Mouse (Mus musculus) limb, embryonic 10.5 days (tissue): ENCODE measurements at regions not wholly inside any gene's neighbourhood (a gene's known extent, or its start where the extent isn't known, plus 50 kb on each side); places are given as distances from the start of the nearest gene placed in this dataset.

ENCODE experiments used
- DNase-seq: peaks from one replicate; pipeline ENCODE4 v3.0.0-alpha.2; 2017; ENCODE audit warnings: low spot score
- H3K27ac ChIP-seq: fragments of 300-500 bp; sonication (generic); 2 replicates; pipeline ENCODE4 v1.5.1; 2016; ENCODE audit warnings: mild to moderate bottlenecking
- H3K27me3 ChIP-seq: fragments of 300-500 bp; sonication (generic); 2 replicates; pipeline ENCODE4 v1.6.1; 2016; ENCODE audit warnings: low read depth, mild to moderate bottlenecking; ENCODE audit not compliant: poor library complexity, severe bottlenecking
- H3K36me3 ChIP-seq: fragments of 300-500 bp; sonication (generic); 2 replicates; pipeline ENCODE4 v1.6.1; 2016; ENCODE audit warnings: mild to moderate bottlenecking, moderate library complexity
- H3K4me1 ChIP-seq: fragments of 300-500 bp; sonication (generic); 2 replicates; pipeline ENCODE4 v1.6.1; 2016
- H3K4me3 ChIP-seq: fragments of 300-500 bp; sonication (generic); 2 replicates; pipeline ENCODE4 v1.5.1; 2016; ENCODE audit warnings: mild to moderate bottlenecking, moderate library complexity
- H3K9me3 ChIP-seq: fragments of 300-500 bp; sonication (generic); replicated peaks from 2 replicates; pipeline ENCODE4 v1.6.1; 2016; ENCODE audit warnings: mild to moderate bottlenecking
- WGBS: fragments of 180-500 bp; shearing (Covaris S2); methylation state at CpG from one replicate; pipeline ENCODE4 v1.1.7; 2016; 5-methylcytosine and 5-hydroxymethylcytosine counted together

- 89% methylated on average over 17 of the region's 17 CpGs for WGBS
- Histone ChIP-seq H3K4me1 (no peaks in the 10 kb centered on the region), H3K36me3 (no peaks in the 10 kb centered on the region), H3K27ac (no peak overlapping the region), H3K9me3 (no peaks in the 10 kb centered on the region), H3K27me3 (no peaks in the 10 kb centered on the region), H3K4me3 (no peak overlapping the region)
- DNase-seq, result no peak
These were observed 197.2 kb upstream of the Usp25 start for GRCm38 (mm10) chr16:76816056-76816885.

- no peak overlapping the region for H3K4me3 ChIP-seq
- WGBS, result 40% methylated on average over 3 of the region's 3 CpGs
- no peaks in the 10 kb centered on the region for H3K4me1 ChIP-seq
- no peaks in the 10 kb centered on the region for H3K27me3 ChIP-seq
- H3K9me3 ChIP-seq, result no peaks in the 10 kb centered on the region
- peak; percentile 66 for DNase-seq
- no peaks in the 10 kb centered on the region for H3K36me3 ChIP-seq
- no peak overlapping the region for H3K27ac ChIP-seq
These were observed 209.8 kb upstream of the Usp25 start for GRCm38 (mm10) chr16:76803725-76804124.

- H3K27ac ChIP-seq, result no peak overlapping the region
- WGBS, result 73% methylated on average over 6 of the region's 6 CpGs
- H3K4me1 ChIP-seq, result no peaks in the 10 kb centered on the region
- no peak overlapping the region for H3K4me3 ChIP-seq
- H3K36me3 ChIP-seq, result no peaks in the 10 kb centered on the region
- no peaks in the 10 kb centered on the region for H3K9me3 ChIP-seq
- no peaks in the 10 kb centered on the region for H3K27me3 ChIP-seq
- DNase-seq, result no peak
These were observed 226.9 kb upstream of the Usp25 start for GRCm38 (mm10) chr16:76786405-76787155.

- H3K27ac ChIP-seq, result no peak overlapping the region
- 76% methylated on average over 5 of the region's 5 CpGs for WGBS
- no peaks in the 10 kb centered on the region for H3K36me3 ChIP-seq
- no peak for DNase-seq
- no peak overlapping the region for H3K4me3 ChIP-seq
- no peaks in the 10 kb centered on the region for H3K4me1 ChIP-seq
- H3K27me3 ChIP-seq, result no peaks in the 10 kb centered on the region
- H3K9me3 ChIP-seq, result no peaks in the 10 kb centered on the region
These were observed 230.8 kb upstream of the Usp25 start for GRCm38 (mm10) chr16:76782656-76783055.

GRCm38 (mm10) chr16:76775790-76776189, 237.7 kb upstream of the Usp25 start:
- Histone ChIP-seq H3K27ac (no peak overlapping the region), H3K27me3 (no peaks in the 10 kb centered on the region), H3K36me3 (no peaks in the 10 kb centered on the region), H3K9me3 (no peaks in the 10 kb centered on the region), H3K4me3 (no peak overlapping the region), H3K4me1 (no peaks in the 10 kb centered on the region)
- no peak for DNase-seq
- WGBS, result 83% methylated on average over 2 of the region's 2 CpGs

- 78% methylated on average over 8 of the region's 8 CpGs for WGBS
- H3K27ac ChIP-seq, result no peak overlapping the region
- H3K9me3 ChIP-seq, result no peaks in the 10 kb centered on the region
- no peak overlapping the region for H3K4me3 ChIP-seq
- no peak for DNase-seq
- no peaks in the 10 kb centered on the region for H3K36me3 ChIP-seq
- H3K4me1 ChIP-seq, result no peaks in the 10 kb centered on the region
- no peaks in the 10 kb centered on the region for H3K27me3 ChIP-seq
These were observed 239.5 kb upstream of the Usp25 start for GRCm38 (mm10) chr16:76774032-76774431.

GRCm38 (mm10) chr16:76773466-76773865, 240.0 kb upstream of the Usp25 start:
- H3K36me3 ChIP-seq, result no peaks in the 10 kb centered on the region
- no peak overlapping the region for H3K4me3 ChIP-seq
- no peaks in the 10 kb centered on the region for H3K9me3 ChIP-seq
- H3K4me1 ChIP-seq, result no peaks in the 10 kb centered on the region
- no peak for DNase-seq
- no peaks in the 10 kb centered on the region for H3K27me3 ChIP-seq
- H3K27ac ChIP-seq, result no peak overlapping the region

- H3K27me3 ChIP-seq, result no peaks in the 10 kb centered on the region
- 86% methylated on average over 9 of the region's 9 CpGs for WGBS
- no peak overlapping the region for H3K4me3 ChIP-seq
- peaks cover 21% of the 10 kb centered on the region for H3K4me1 ChIP-seq
- no peaks in the 10 kb centered on the region for H3K36me3 ChIP-seq
- H3K9me3 ChIP-seq, result no peaks in the 10 kb centered on the region
- no peak for DNase-seq
- no peak overlapping the region for H3K27ac ChIP-seq
These were observed 244.9 kb upstream of the Usp25 start for GRCm38 (mm10) chr16:76768607-76769006.

- Histone ChIP-seq H3K4me1 (peaks cover 33% of the 10 kb centered on the region), H3K27ac (no peak overlapping the region), H3K27me3 (no peaks in the 10 kb centered on the region), H3K9me3 (no peaks in the 10 kb centered on the region), H3K36me3 (no peaks in the 10 kb centered on the region), H3K4me3 (no peak overlapping the region)
- WGBS, result 71% methylated on average over 3 of the region's 3 CpGs
- no peak for DNase-seq
These were observed 246.9 kb upstream of the Usp25 start for GRCm38 (mm10) chr16:76766636-76767035.

- Histone ChIP-seq H3K27me3 (no peaks in the 10 kb centered on the region), H3K4me1 (peaks cover 33% of the 10 kb centered on the region), H3K27ac (no peak overlapping the region), H3K4me3 (peak overlapping the region; percentile 10; the same call in 1 of the 2 replicates), H3K36me3 (no peaks in the 10 kb centered on the region), H3K9me3 (no peaks in the 10 kb centered on the region)
- WGBS, result 8% methylated on average over 7 of the region's 7 CpGs
- DNase-seq, result no peak
These were observed 248.0 kb upstream of the Usp25 start for GRCm38 (mm10) chr16:76765536-76765935.

- no peak overlapping the region for H3K4me3 ChIP-seq
- H3K4me1 ChIP-seq, result peaks cover 33% of the 10 kb centered on the region
- no peaks in the 10 kb centered on the region for H3K36me3 ChIP-seq
- no peaks in the 10 kb centered on the region for H3K9me3 ChIP-seq
- no peak for DNase-seq
- 26% methylated on average over 5 of the region's 5 CpGs for WGBS
- no peak overlapping the region for H3K27ac ChIP-seq
- H3K27me3 ChIP-seq, result no peaks in the 10 kb centered on the region
These were observed 248.5 kb upstream of the Usp25 start for GRCm38 (mm10) chr16:76764994-76765393.

- no peak overlapping the region for H3K4me3 ChIP-seq
- 7% methylated on average over 8 of the region's 8 CpGs for WGBS
- peak; percentile 54 for DNase-seq
These were observed 250.8 kb upstream of the Usp25 start for GRCm38 (mm10) chr16:76762619-76763283.

GRCm38 (mm10) chr16:76761848-76762247, 251.7 kb upstream of the Usp25 start:
- DNase-seq, result no peak
- Histone ChIP-seq H3K9me3 (no peaks in the 10 kb centered on the region), H3K27ac (no peak overlapping the region), H3K4me3 (no peak overlapping the region), H3K36me3 (no peaks in the 10 kb centered on the region), H3K27me3 (no peaks in the 10 kb centered on the region), H3K4me1 (peaks cover 33% of the 10 kb centered on the region)
- 82% methylated on average over 1 of the region's 1 CpGs for WGBS

More at GRCm38 (mm10) chr16:76762619-76763283, 250.8 kb upstream of the Usp25 start:
- Histone ChIP-seq H3K27ac (no peak overlapping the region), H3K36me3 (no peaks in the 10 kb centered on the region), H3K27me3 (no peaks in the 10 kb centered on the region), H3K4me1 (peaks cover 33% of the 10 kb centered on the region), H3K9me3 (no peaks in the 10 kb centered on the region)
